Mouse (Mus musculus): ENCODE data around the gene Socs4.

DNA sequence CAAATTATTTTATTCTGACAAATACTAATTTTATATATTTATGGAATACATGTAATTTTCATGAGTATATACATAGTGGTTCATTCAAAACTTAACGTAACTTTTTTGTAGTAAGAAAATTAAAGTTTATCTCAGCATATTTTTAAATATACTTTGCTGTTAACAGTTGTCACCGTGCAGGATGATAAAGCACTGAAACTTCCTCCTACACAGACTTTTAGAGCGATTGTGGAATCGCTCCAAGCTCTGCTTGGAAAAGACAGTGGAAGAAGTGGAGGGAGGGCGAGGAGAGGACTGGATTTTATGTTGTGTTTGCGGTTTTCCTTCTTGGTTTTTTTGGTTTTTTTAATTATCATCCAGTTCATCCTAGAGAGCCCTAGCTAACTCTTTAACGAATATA is 6.8 kb downstream of the Socs4 start:
- TF ChIP-seq POLR2A (IDR thresholded peaks at IDR 0.05; ENCODE audit: insufficient read depth, low read length) (no peak), CTCF (IDR thresholded peaks at IDR 0.05; ENCODE audit: low read depth, low read length) (no peak)
